Mouse (Mus musculus): ENCODE measurements around the gene Ntn1.

DNA sequence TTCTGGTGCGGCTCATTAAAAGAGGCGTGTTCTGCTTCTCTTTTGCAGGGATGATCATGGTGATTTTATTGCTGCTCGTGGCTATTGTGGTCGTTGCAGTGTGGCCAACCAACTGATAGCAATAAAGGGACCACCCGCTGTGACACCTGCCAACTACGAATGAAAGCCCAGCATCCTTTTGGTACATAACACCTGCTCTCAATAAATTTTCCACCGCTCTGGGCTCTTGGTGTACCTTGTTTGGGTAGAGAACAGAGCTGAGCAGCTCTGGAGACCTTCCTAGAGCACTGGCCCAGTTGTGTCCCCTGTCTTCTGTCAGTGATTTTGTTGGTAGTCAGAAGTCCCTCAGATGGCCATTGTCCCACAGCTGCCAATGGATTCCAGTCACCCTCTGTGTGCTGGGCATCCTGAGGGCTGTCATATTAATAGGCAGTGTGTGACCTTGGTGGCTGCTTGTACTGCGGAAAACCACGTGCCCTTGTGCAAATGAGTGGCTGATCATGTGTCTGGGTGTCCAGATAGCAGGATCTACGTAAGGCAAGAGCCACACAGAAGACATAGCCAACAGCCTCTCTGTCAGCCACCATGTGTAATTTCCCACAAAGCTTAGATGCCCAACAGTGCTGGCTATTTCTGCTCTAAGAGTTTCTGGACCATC lies 196.8 kb downstream of the Ntn1 start:
- no peak for TF ChIP-seq REST (IDR thresholded peaks at IDR 0.05; ENCODE audit: insufficient read depth, insufficient read length)
- TF ChIP-seq POLR2A (IDR thresholded peaks at IDR 0.05; ENCODE audit: insufficient read length, low read depth), result no peak
- TF ChIP-seq MYOG (IDR thresholded peaks at IDR 0.05; ENCODE audit: control insufficient read depth in 1 of 3, insufficient read depth in 1 of 3, insufficient read length in 2 of 3, low read depth in 2 of 3), result peak in 2 of 3 experiments; percentile 2 to 3
- TF ChIP-seq MYOD1 (IDR thresholded peaks at IDR 0.05; ENCODE audit: control insufficient read depth in 1 of 3, insufficient read length in 2 of 3, low read depth in 2 of 3), result peak in 2 of 3 experiments; percentile 36 to 45
- TF ChIP-seq POLR2AphosphoS2 (IDR thresholded peaks at IDR 0.05; ENCODE audit: insufficient read length, low read depth), result no peak
- no peak for TF ChIP-seq E2F4 (IDR thresholded peaks at IDR 0.05; ENCODE audit: insufficient read depth)

All from myocyte (in vitro differentiated cells).